In genomic region chr17:75470325-75470724, GRCm38 (mm10) we compare ENCODE assay signal across 25 mouse cellular contexts. TPM values are rescaled to one million over a fixed set of nuclear protein-coding genes. Genes with fewer than 3 reads are reported as not detected.
A peak's percentile ranks its signal among the peaks of the same experiment; 100 is the strongest.
DNase-seq lines count a peak whose midpoint lies in the region; ATAC-seq and TF ChIP-seq lines count a peak whose summit lies in the region.
"Had no signal": no experiment of that assay in that cellular context is flagged by ENCODE, and none has a peak within 500 bp of the region (broad histone marks: within the 10 kb centered on the region; RNA-seq: fewer than 3 reads in every experiment).

No protein-coding gene starts in this region.

- no peak overlapping the region for H3K4me2 ChIP-seq in lung, embryonic 14.5 days
- peak overlapping the region; percentile 62 for H3K4me2 ChIP-seq in myocyte (ENCODE audit: low read depth)
- H3K4me2 ChIP-seq: embryonic facial prominence, embryonic 12.5 days; forebrain, embryonic 12.5 days had no signal

- 23% methylated on average over 6 of the region's 6 CpGs for WGBS in lung, embryonic 14.5 days

- peak; percentile 47 for DNase-seq in lung, embryonic 14.5 days
- DNase-seq in lung, postnatal 36 days = no peak
- peak; percentile 14 for DNase-seq in lung, postnatal 10 days
- no peak for DNase-seq in lung, postnatal 14 days
- peak; percentile 9 for DNase-seq in Muller cell, postnatal 12 days (ENCODE audit: inconsistent ontology term)
- DNase-seq in kidney, postnatal 4 days = no peak
- DNase-seq in frontal cortex, postnatal 36 days (ENCODE audit: low spot score in 2 of 2) = no peak
- DNase-seq: adrenal gland, adult 2 months; adrenal gland, postnatal 10 days; adrenal gland, postnatal 25 days; cerebellum, adult 11 months; cerebellum, adult 18-20 months; cerebellum, adult 8-10 months; cerebellum, adult 9-11 months; cerebellum, postnatal 14 days; cerebellum, postnatal 36 days had no signal

- no peaks in the 10 kb centered on the region for H3K9me3 ChIP-seq in lung, embryonic 14.5 days (ENCODE audit: low read depth, low read length)
- H3K9me3 ChIP-seq: embryonic facial prominence, embryonic 10.5 days; embryonic facial prominence, embryonic 12.5 days; forebrain, embryonic 10.5 days; forebrain, embryonic 12.5 days had no signal

- no peak overlapping the region for H3K4me3 ChIP-seq in lung, embryonic 14.5 days (ENCODE audit: low read depth, low read length)
- H3K4me3 ChIP-seq in myocyte = no peak overlapping the region
- H3K4me3 ChIP-seq: embryonic facial prominence, embryonic 10.5 days; embryonic facial prominence, embryonic 12.5 days; erythroblast, embryonic 14.5 days; forebrain, embryonic 10.5 days; forebrain, embryonic 12.5 days had no signal

- no peak overlapping the region for H3ac ChIP-seq in myocyte (ENCODE audit: control insufficient read depth, insufficient read length)

- no peaks in the 10 kb centered on the region for H3K36me3 ChIP-seq in lung, embryonic 14.5 days (ENCODE audit: insufficient read depth)
- no peaks in the 10 kb centered on the region for H3K36me3 ChIP-seq in myocyte (ENCODE audit: control insufficient read depth, insufficient read depth)
- H3K36me3 ChIP-seq: embryonic facial prominence, embryonic 10.5 days; embryonic facial prominence, embryonic 12.5 days; forebrain, embryonic 10.5 days; forebrain, embryonic 12.5 days; G1E had no signal

- no peak for TF ChIP-seq CTCF in lung, embryonic 14.5 days (IDR thresholded peaks at IDR 0.05; ENCODE audit: low read depth)

- peak; percentile 28; the same call in 1 of the 2 replicates for ATAC-seq in lung, embryonic 14.5 days (ENCODE audit: insufficient read depth)
- ATAC-seq: forebrain, embryonic 14.5 days; forebrain, embryonic 16.5 days had no signal

- no peaks in the 10 kb centered on the region for H3K79me2 ChIP-seq in myocyte (ENCODE audit: control insufficient read depth, insufficient read depth)

- no peaks in the 10 kb centered on the region for H3K27me3 ChIP-seq in lung, embryonic 14.5 days (ENCODE audit: insufficient read depth, low read length)
- no peaks in the 10 kb centered on the region for H3K27me3 ChIP-seq in myocyte (ENCODE audit: control insufficient read depth, insufficient read depth, insufficient read length)
- H3K27me3 ChIP-seq: embryonic facial prominence, embryonic 12.5 days had no signal

- H3K9ac ChIP-seq in lung, embryonic 14.5 days = no peak overlapping the region
- H3K9ac ChIP-seq: embryonic facial prominence, embryonic 12.5 days; forebrain, embryonic 12.5 days had no signal

- H3K27ac ChIP-seq in lung, embryonic 14.5 days (ENCODE audit: low read depth) = no peak overlapping the region
- H3K27ac ChIP-seq: embryonic facial prominence, embryonic 10.5 days; embryonic facial prominence, embryonic 12.5 days; forebrain, embryonic 10.5 days; forebrain, embryonic 12.5 days had no signal

- peaks cover 8% of the 10 kb centered on the region for H3K4me1 ChIP-seq in lung, embryonic 14.5 days (ENCODE audit: insufficient read depth)

- TF ChIP-seq POLR2A in myocyte (IDR thresholded peaks at IDR 0.05; ENCODE audit: insufficient read length, low read depth) = no peak

TF ChIP-seq in myocyte, 11 proteins besides CTCF, POLR2A, EP300 and RAD21:
- TF ChIP-seq MAX (IDR thresholded peaks at IDR 0.05; ENCODE audit: low read depth) (no peak), TCF3 (IDR thresholded peaks at IDR 0.05; ENCODE audit: insufficient read length, low read depth) (no peak), POLR2AphosphoS2 (IDR thresholded peaks at IDR 0.05; ENCODE audit: insufficient read length, low read depth) (no peak), USF1 (IDR thresholded peaks at IDR 0.05; ENCODE audit: low read depth) (no peak), SRF (IDR thresholded peaks at IDR 0.05; ENCODE audit: control insufficient read depth, insufficient read length, low read depth) (no peak), TCF12 (IDR thresholded peaks at IDR 0.05; ENCODE audit: insufficient read depth, poor library complexity, severe bottlenecking) (no peak), MYOD1 (IDR thresholded peaks at IDR 0.05; ENCODE audit: control insufficient read depth in 1 of 3, insufficient read length in 2 of 3, low read depth in 2 of 3) (no peak), MYOG (IDR thresholded peaks at IDR 0.05; ENCODE audit: control insufficient read depth in 1 of 3, insufficient read depth in 1 of 3, insufficient read length in 2 of 3, low read depth in 2 of 3) (no peak), REST (IDR thresholded peaks at IDR 0.05; ENCODE audit: insufficient read depth, insufficient read length) (no peak), CEBPB (IDR thresholded peaks at IDR 0.05; ENCODE audit: insufficient read depth, poor library complexity, severe bottlenecking) (no peak), E2F4 (IDR thresholded peaks at IDR 0.05; ENCODE audit: insufficient read depth) (no peak)

RNA-seq across cellular contexts. Expression of gene Rasgrp3, which starts 34.6 kb away (rescaled TPM):
- polyA plus RNA-seq in lung, embryonic 14.5 days (2014; fragmentation: Nextera tagmentation; extraction: Ambion mirVana) = 24.5 and 30.1 TPM in 2 replicates
- 0.46 TPM for polyA plus RNA-seq in myocyte (2012; fragmentation: generic; extraction: Trizol)
- polyA plus RNA-seq: erythroblast, embryonic 14.5 days; G1E had no signal

Comparison
In these comparisons a context has a peak if more than half of its experiments do, and no peak if none do; other contexts are left out.
1. DNase-seq: peak in lung, embryonic 14.5 days (single experiment), lung, postnatal 10 days (single experiment) and Muller cell, postnatal 12 days (single experiment); none in lung, postnatal 36 days (single experiment), lung, postnatal 14 days (single experiment), kidney, postnatal 4 days (0 of 2) and frontal cortex, postnatal 36 days (0 of 2).
2. RNA of gene Rasgrp3, which starts 34.6 kb away (polyA plus RNA-seq): 24.5 to 30.1 TPM in lung, embryonic 14.5 days; 0.46 TPM in myocyte (single experiment); every median in the first group is over 10 times any median in the second.